ENCODE assay signal across 10 mouse cellular contexts in the genomic region with DNA sequence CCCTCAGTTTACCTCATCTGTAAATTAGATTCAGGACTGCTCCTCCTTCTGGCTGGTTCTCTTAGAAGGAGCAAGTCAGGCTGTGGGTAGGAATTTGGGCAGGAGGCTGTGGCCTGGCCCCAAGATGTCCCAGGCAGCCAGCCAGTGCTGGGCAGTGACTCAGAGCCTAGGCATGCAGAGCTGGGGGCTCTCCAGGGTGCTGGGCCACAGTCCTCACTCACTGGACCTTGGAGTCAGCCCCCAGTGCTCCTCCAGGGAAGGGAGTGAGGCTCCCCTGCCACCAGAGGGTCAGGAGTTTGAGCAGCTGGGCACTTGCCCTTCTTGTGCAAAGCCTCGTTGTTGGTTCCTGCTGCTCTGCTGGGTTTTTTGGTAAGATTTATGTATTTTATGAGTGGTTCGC. TPM values are rescaled to one million over a fixed set of nuclear protein-coding genes. Genes with fewer than 3 reads are reported as not detected.
DNase-seq lines count a peak whose midpoint lies in the region; ATAC-seq and TF ChIP-seq lines count a peak whose summit lies in the region.
"Had no signal": no experiment of that assay in that cellular context is flagged by ENCODE, and none has a peak within 500 bp of the region (broad histone marks: within the 10 kb centered on the region; RNA-seq: fewer than 3 reads in every experiment).

No protein-coding gene starts in this region.

- H3K27ac ChIP-seq in limb, embryonic 15.5 days = peak overlapping the region; percentile 61; the same call in 1 of the 2 replicates
- H3K27ac ChIP-seq in limb, embryonic 10.5 days = no peak overlapping the region
- peak overlapping the region; percentile 67 for H3K27ac ChIP-seq in embryonic fibroblast, embryonic 13.5 days (ENCODE audit: insufficient read depth, low read length)
- peak overlapping the region; percentile 35; the same call in 1 of the 2 replicates for H3K27ac ChIP-seq in intestine, postnatal 0 days (ENCODE audit: low read depth, low read length)
- H3K27ac ChIP-seq in neural tube, embryonic 15.5 days (replicated peaks) = no peak overlapping the region
- H3K27ac ChIP-seq: embryonic facial prominence, embryonic 13.5 days had no signal

- H3K4me1 ChIP-seq in limb, embryonic 15.5 days = peaks cover 40% of the 10 kb centered on the region
- peaks cover 22% of the 10 kb centered on the region for H3K4me1 ChIP-seq in limb, embryonic 10.5 days
- peaks cover 16% of the 10 kb centered on the region for H3K4me1 ChIP-seq in embryonic fibroblast, embryonic 13.5 days (ENCODE audit: control insufficient read depth, insufficient read depth, low read length)
- H3K4me1 ChIP-seq in intestine, postnatal 0 days (replicated peaks; ENCODE audit: control insufficient read depth, insufficient read depth, low read length) = peaks cover 11% of the 10 kb centered on the region; the same call in 1 of the 2 replicates
- H3K4me1 ChIP-seq in neural tube, embryonic 15.5 days = peaks cover 4% of the 10 kb centered on the region

- TF ChIP-seq CTCF in embryonic fibroblast, embryonic 13.5 days (IDR thresholded peaks at IDR 0.05; ENCODE audit: borderline replicate concordance, insufficient read depth, low read length) = no peak
- TF ChIP-seq CTCF in intestine, postnatal 0 days (IDR thresholded peaks at IDR 0.05; ENCODE audit: low read depth) = no peak; the same call in 1 of the 2 replicates

- no peak overlapping the region for H3ac ChIP-seq in myocyte (ENCODE audit: control insufficient read depth, insufficient read length)

- H3K9ac ChIP-seq in limb, embryonic 15.5 days = no peak overlapping the region
- H3K9ac ChIP-seq in intestine, postnatal 0 days (ENCODE audit: low read depth, low read length) = no peak overlapping the region
- H3K9ac ChIP-seq in neural tube, embryonic 15.5 days (replicated peaks) = no peak overlapping the region
- H3K9ac ChIP-seq: embryonic facial prominence, embryonic 13.5 days had no signal

- DNase-seq in limb, embryonic 10.5 days (ENCODE audit: low spot score) = no peak
- no peak for DNase-seq in B cell, adult 2 months

- no peak overlapping the region for H3K4me3 ChIP-seq in limb, embryonic 15.5 days
- no peak overlapping the region for H3K4me3 ChIP-seq in limb, embryonic 10.5 days
- H3K4me3 ChIP-seq in embryonic fibroblast, embryonic 13.5 days (ENCODE audit: insufficient read depth, low read length) = no peak overlapping the region
- no peak overlapping the region for H3K4me3 ChIP-seq in intestine, postnatal 0 days (ENCODE audit: low read depth, low read length)
- no peak overlapping the region for H3K4me3 ChIP-seq in myocyte
- no peak overlapping the region for H3K4me3 ChIP-seq in neural tube, embryonic 15.5 days (replicated peaks)
- H3K4me3 ChIP-seq: embryonic facial prominence, embryonic 13.5 days; megakaryocyte, embryonic 14.5 days had no signal

- no peak for TF ChIP-seq POLR2A in embryonic fibroblast, embryonic 13.5 days (IDR thresholded peaks at IDR 0.05; ENCODE audit: low read depth, low read length)
- TF ChIP-seq POLR2A in myocyte (IDR thresholded peaks at IDR 0.05; ENCODE audit: insufficient read length, low read depth) = no peak

- H3K9me3 ChIP-seq in limb, embryonic 15.5 days = no peaks in the 10 kb centered on the region
- no peaks in the 10 kb centered on the region for H3K9me3 ChIP-seq in limb, embryonic 10.5 days (replicated peaks)
- no peaks in the 10 kb centered on the region for H3K9me3 ChIP-seq in intestine, postnatal 0 days (ENCODE audit: control insufficient read depth)
- H3K9me3 ChIP-seq in neural tube, embryonic 15.5 days (replicated peaks) = no peaks in the 10 kb centered on the region
- H3K9me3 ChIP-seq: embryonic facial prominence, embryonic 13.5 days; megakaryocyte, embryonic 14.5 days had no signal

- H3K79me2 ChIP-seq in myocyte (ENCODE audit: control insufficient read depth, insufficient read depth) = peaks cover 10% of the 10 kb centered on the region

- WGBS in limb, embryonic 15.5 days = 53% methylated on average over 2 of the region's 2 CpGs
- 74% methylated on average over 2 of the region's 2 CpGs for WGBS in limb, embryonic 10.5 days
- WGBS in intestine, postnatal 0 days = 51% methylated on average over 2 of the region's 2 CpGs
- WGBS in neural tube, embryonic 15.5 days = 78% methylated on average over 2 of the region's 2 CpGs

- no peak for ATAC-seq in limb, embryonic 15.5 days (ENCODE audit: insufficient number of reproducible peaks, low FRiP score, low TSS enrichment, low read depth)
- peak; percentile 50 for ATAC-seq in intestine, postnatal 0 days
- no peak for ATAC-seq in activated CD4-positive, CD25-positive, alpha-beta regulatory T cell, adult 4 months
- no peak for ATAC-seq in neural tube, embryonic 15.5 days (ENCODE audit: low FRiP score)

- H3K36me3 ChIP-seq in limb, embryonic 15.5 days = peaks cover 31% of the 10 kb centered on the region
- peaks cover 77% of the 10 kb centered on the region for H3K36me3 ChIP-seq in limb, embryonic 10.5 days
- peaks cover 15% of the 10 kb centered on the region for H3K36me3 ChIP-seq in intestine, postnatal 0 days (ENCODE audit: control insufficient read depth, insufficient read depth)
- H3K36me3 ChIP-seq in myocyte (ENCODE audit: control insufficient read depth, insufficient read depth) = peaks cover 3% of the 10 kb centered on the region
- H3K36me3 ChIP-seq in neural tube, embryonic 15.5 days = peaks cover 5% of the 10 kb centered on the region

- H3K27me3 ChIP-seq in limb, embryonic 15.5 days = no peaks in the 10 kb centered on the region
- no peaks in the 10 kb centered on the region for H3K27me3 ChIP-seq in limb, embryonic 10.5 days (ENCODE audit: low read depth, poor library complexity, severe bottlenecking)
- H3K27me3 ChIP-seq in intestine, postnatal 0 days (replicated peaks; ENCODE audit: control insufficient read depth, insufficient read depth, low read length) = no peaks in the 10 kb centered on the region
- no peaks in the 10 kb centered on the region for H3K27me3 ChIP-seq in myocyte (ENCODE audit: control insufficient read depth, insufficient read depth, insufficient read length)
- H3K27me3 ChIP-seq in neural tube, embryonic 15.5 days (replicated peaks) = no peaks in the 10 kb centered on the region
- H3K27me3 ChIP-seq: embryonic facial prominence, embryonic 13.5 days; megakaryocyte, embryonic 14.5 days had no signal

- H3K4me2 ChIP-seq in limb, embryonic 15.5 days = no peak overlapping the region
- peak overlapping the region; percentile 6; the same call in 1 of the 2 replicates for H3K4me2 ChIP-seq in intestine, postnatal 0 days (replicated peaks; ENCODE audit: low read depth)
- H3K4me2 ChIP-seq in myocyte (ENCODE audit: low read depth) = peak overlapping the region; percentile 61
- H3K4me2 ChIP-seq in neural tube, embryonic 15.5 days = no peak overlapping the region
- H3K4me2 ChIP-seq: embryonic facial prominence, embryonic 13.5 days had no signal

TF ChIP-seq in myocyte, 11 proteins besides CTCF, POLR2A, EP300 and RAD21 (continues in another document):
- no peak for TF ChIP-seq MAX (IDR thresholded peaks at IDR 0.05; ENCODE audit: low read depth)
- no peak for TF ChIP-seq USF1 (IDR thresholded peaks at IDR 0.05; ENCODE audit: low read depth)
- TF ChIP-seq SRF (IDR thresholded peaks at IDR 0.05; ENCODE audit: control insufficient read depth, insufficient read length, low read depth) = no peak
- TF ChIP-seq MYOG (IDR thresholded peaks at IDR 0.05; ENCODE audit: control insufficient read depth in 1 of 3, insufficient read depth in 1 of 3, insufficient read length in 2 of 3, low read depth in 2 of 3) = peak in 2 of 3 experiments; percentile 51 to 83
- no peak for TF ChIP-seq TCF12 (IDR thresholded peaks at IDR 0.05; ENCODE audit: insufficient read depth, poor library complexity, severe bottlenecking)
- peak; percentile 74 for TF ChIP-seq REST (IDR thresholded peaks at IDR 0.05; ENCODE audit: insufficient read depth, insufficient read length)
- TF ChIP-seq E2F4 (IDR thresholded peaks at IDR 0.05; ENCODE audit: insufficient read depth) = no peak
- peak; percentile 62 for TF ChIP-seq POLR2AphosphoS2 (IDR thresholded peaks at IDR 0.05; ENCODE audit: insufficient read length, low read depth)
- no peak for TF ChIP-seq CEBPB (IDR thresholded peaks at IDR 0.05; ENCODE audit: insufficient read depth, poor library complexity, severe bottlenecking)
- TF ChIP-seq TCF3 (IDR thresholded peaks at IDR 0.05; ENCODE audit: insufficient read length, low read depth) = no peak

RNA-seq across cellular contexts. Expression of gene Spc24, which starts 6.1 kb away (rescaled TPM):
- 84.3 and 89.8 TPM in 2 replicates for polyA plus RNA-seq in limb, embryonic 15.5 days (2015; fragmentation: Nextera tagmentation; extraction: Ambion mirVana)
- polyA plus RNA-seq in limb, embryonic 10.5 days (2016; fragmentation: Nextera tagmentation; extraction: Ambion mirVana) = 225 and 232 TPM in 2 replicates
- 14.2 and 21.2 TPM in 2 replicates for polyA plus RNA-seq in embryonic fibroblast, embryonic 13.5 days (2011; ENCODE audit: insufficient read length, low read depth, missing spikeins)
- polyA plus RNA-seq in intestine, postnatal 0 days (2015; fragmentation: Nextera tagmentation; extraction: Ambion mirVana) = 23.5 and 32.4 TPM in 2 replicates
- polyA plus RNA-seq in myocyte (2012; fragmentation: generic; extraction: Trizol) = 31.0 TPM
- polyA plus RNA-seq in activated CD4-positive, CD25-positive, alpha-beta regulatory T cell, adult 4 months (2017; shearing (Covaris generic)) = 10 to 100 TPM; 18.7 to 25.8 TPM
- polyA plus RNA-seq in neural tube, embryonic 15.5 days (2015; fragmentation: Nextera tagmentation; extraction: Ambion mirVana) = 17.2 and 39.7 TPM in 2 replicates

RNA-seq across cellular contexts. Expression of gene Ldlr, which starts 30.7 kb away (rescaled TPM):
- 41.4 and 42.8 TPM in 2 replicates for polyA plus RNA-seq in limb, embryonic 15.5 days (2015; fragmentation: Nextera tagmentation; extraction: Ambion mirVana)
- 55.2 and 57.3 TPM in 2 replicates for polyA plus RNA-seq in limb, embryonic 10.5 days (2016; fragmentation: Nextera tagmentation; extraction: Ambion mirVana)
- polyA plus RNA-seq in embryonic fibroblast, embryonic 13.5 days (2011; ENCODE audit: insufficient read length, low read depth, missing spikeins) = 54.6 and 74.3 TPM in 2 replicates
- 22.8 and 26.6 TPM in 2 replicates for polyA plus RNA-seq in intestine, postnatal 0 days (2015; fragmentation: Nextera tagmentation; extraction: Ambion mirVana)
- polyA plus RNA-seq in myocyte (2012; fragmentation: generic; extraction: Trizol) = 106 TPM
- polyA plus RNA-seq in activated CD4-positive, CD25-positive, alpha-beta regulatory T cell, adult 4 months (2017; shearing (Covaris generic)) = 10 to 100 TPM; 12.6 to 20.6 TPM
- 15.3 and 23.1 TPM in 2 replicates for polyA plus RNA-seq in neural tube, embryonic 15.5 days (2015; fragmentation: Nextera tagmentation; extraction: Ambion mirVana)

RNA-seq across cellular contexts. Expression of gene Kank2, which starts 44.5 kb away (rescaled TPM):
- polyA plus RNA-seq in limb, embryonic 15.5 days (2015; fragmentation: Nextera tagmentation; extraction: Ambion mirVana) = 20.9 and 22.7 TPM in 2 replicates
- polyA plus RNA-seq in limb, embryonic 10.5 days (2016; fragmentation: Nextera tagmentation; extraction: Ambion mirVana) = 22.7 and 24.2 TPM in 2 replicates
- 59.7 and 75.7 TPM in 2 replicates for polyA plus RNA-seq in embryonic fibroblast, embryonic 13.5 days (2011; ENCODE audit: insufficient read length, low read depth, missing spikeins)
- 6.4 TPM in 2 replicates for polyA plus RNA-seq in intestine, postnatal 0 days (2015; fragmentation: Nextera tagmentation; extraction: Ambion mirVana)
- 49.4 TPM for polyA plus RNA-seq in myocyte (2012; fragmentation: generic; extraction: Trizol)
- not detected for polyA plus RNA-seq in activated CD4-positive, CD25-positive, alpha-beta regulatory T cell, adult 4 months (2017; shearing (Covaris generic))
- 4.9 and 7.4 TPM in 2 replicates for polyA plus RNA-seq in neural tube, embryonic 15.5 days (2015; fragmentation: Nextera tagmentation; extraction: Ambion mirVana)

Comparison
In these comparisons a context has a peak if more than half of its experiments do, and no peak if none do; other contexts are left out.
1. H3K27ac ChIP-seq: peak in limb, embryonic 15.5 days (single experiment), embryonic fibroblast, embryonic 13.5 days (single experiment) and intestine, postnatal 0 days (single experiment); none in limb, embryonic 10.5 days (single experiment) and neural tube, embryonic 15.5 days (single experiment).
2. H3K4me2 ChIP-seq: peak in intestine, postnatal 0 days (single experiment) and myocyte (single experiment); none in limb, embryonic 15.5 days (single experiment) and neural tube, embryonic 15.5 days (single experiment).